Mouse (Mus musculus) brain, embryonic 14.5 days (tissue): ENCODE measurements around the gene Cald1.

Experiments used
- CTCF ChIP-seq: fragments of 200-500 bp; IDR thresholded peaks from 2 replicates; pipeline ENCODE4 v1.5.1; 2012; ENCODE audit warnings: inconsistent platforms, mild to moderate bottlenecking, moderate library complexity, borderline replicate concordance; ENCODE audit not compliant: insufficient read depth, insufficient read length; ENCODE audit errors: extremely low read depth
- POLR2A ChIP-seq: fragments of 200-500 bp; IDR thresholded peaks from 2 replicates; pipeline ENCODE4 v1.6.1; 2012; ENCODE audit warnings: mild to moderate bottlenecking, inconsistent platforms, borderline replicate concordance; ENCODE audit not compliant: poor library complexity, insufficient read depth, insufficient read length, severe bottlenecking; ENCODE audit errors: extremely low read depth

DNA sequence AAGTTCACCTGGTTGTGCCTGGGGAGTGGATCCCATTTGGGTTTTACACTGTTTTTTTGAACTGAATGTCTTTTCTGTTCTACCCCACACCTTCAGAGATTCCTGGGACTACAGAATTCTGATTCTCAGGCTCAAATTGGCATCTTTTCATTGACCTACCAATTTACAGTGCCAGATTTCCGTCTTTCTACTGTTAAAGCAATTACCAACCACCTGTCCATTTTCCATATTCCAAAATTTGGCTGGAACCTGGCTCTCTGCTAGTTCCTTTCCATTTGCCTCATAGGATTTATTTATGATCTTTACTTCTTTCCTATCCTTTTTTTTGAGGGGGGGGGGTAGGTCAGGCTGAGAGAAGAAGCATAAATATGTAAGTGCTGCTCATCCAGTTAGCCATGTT, 4.9 kb upstream of the Cald1 start:
- TF ChIP-seq CTCF: no peak
- no peak for TF ChIP-seq POLR2A
